Mouse (Mus musculus) MN1 (cell line): ENCODE measurements at regions not wholly inside any gene's neighbourhood (a gene's known extent, or its start where the extent isn't known, plus 50 kb on each side); places are given as distances from the start of the nearest gene placed in this dataset.
"Not testable (repeated sequence)": the region's sequence is repeated elsewhere in the genome, so short reads cannot be mapped to it uniquely, and the experiment has no call there.

ENCODE experiments used
- DNase-seq: peaks from one replicate; pipeline ENCODE4 v3.0.0-alpha.2; 2016; ENCODE audit warnings: low spot score

- DNase-seq: no peak
Observed at GRCm38 (mm10) chr4:35343751-35344150, 117.8 kb upstream of the C9orf72 start.

DNA sequence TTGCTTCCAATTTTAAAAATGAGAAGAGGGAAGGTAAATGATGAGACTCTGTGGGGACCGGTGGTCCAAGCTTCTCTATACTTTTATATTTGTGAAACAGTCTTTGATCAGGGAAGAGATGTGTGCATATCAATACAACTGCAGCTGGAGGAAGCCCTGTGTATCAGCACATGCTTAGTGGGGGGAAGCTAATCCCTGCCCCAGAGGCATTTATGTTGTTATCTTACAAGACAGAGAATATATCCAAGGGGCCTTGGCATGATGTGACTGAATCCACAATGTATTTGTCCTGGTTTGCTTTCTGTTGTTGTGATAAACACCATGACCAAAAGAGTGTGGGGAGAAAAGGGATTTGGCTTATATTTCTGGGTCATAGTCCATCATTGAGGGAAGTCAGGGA lies 105.2 kb upstream of the C9orf72 start:
- DNase-seq: no peak

DNA sequence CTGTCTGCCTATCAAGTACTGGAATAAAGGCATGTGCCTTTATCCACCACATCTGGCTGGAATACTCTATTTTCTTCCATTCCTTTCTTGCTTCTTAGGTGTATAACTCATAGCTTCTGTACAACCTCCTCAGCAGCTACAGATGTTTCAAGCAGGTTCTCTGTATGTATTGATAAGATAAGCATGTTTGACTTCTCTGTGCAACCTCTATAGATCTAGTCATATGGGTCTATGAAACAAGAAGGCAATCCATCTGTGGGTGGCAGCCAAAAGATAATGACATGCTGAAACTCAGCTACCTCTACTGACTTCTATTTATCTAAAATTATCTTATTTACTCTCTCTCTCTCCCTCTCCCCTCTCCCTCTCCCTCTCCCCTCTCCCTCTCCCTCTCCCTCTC lies 99.3 kb upstream of the C9orf72 start:
- no peak for DNase-seq

- no peak for DNase-seq
Observed at GRCm38 (mm10) chr4:35322432-35323173, 96.6 kb upstream of the C9orf72 start.

- DNase-seq: no peak
Observed at GRCm38 (mm10) chr4:35310396-35310977, 84.5 kb upstream of the C9orf72 start.

DNA sequence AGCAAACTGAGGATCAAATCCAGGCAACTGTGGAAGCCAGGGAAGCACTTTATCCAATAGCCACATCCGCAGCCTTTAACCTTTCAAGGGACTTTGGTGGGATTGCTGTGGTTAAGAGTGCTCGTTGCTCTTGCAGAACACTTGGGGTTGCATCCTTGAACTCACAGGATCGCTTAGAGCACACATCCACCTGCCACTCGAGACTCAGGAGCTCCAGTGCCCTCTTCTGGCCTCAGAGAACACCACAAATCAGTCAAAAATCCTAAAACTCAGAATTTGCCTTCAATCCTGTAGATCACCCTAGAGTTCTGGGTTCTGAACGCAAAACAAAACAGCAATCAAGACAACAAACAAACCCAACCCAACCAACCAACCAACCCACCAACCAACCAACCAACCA lies 82.2 kb upstream of the C9orf72 start:
- DNase-seq: no peak

- no peak for DNase-seq
Observed at GRCm38 (mm10) chr4:35305210-35305609, 79.2 kb upstream of the C9orf72 start.

- DNase-seq: no peak
Observed at GRCm38 (mm10) chr4:35300848-35301247, 74.9 kb upstream of the C9orf72 start.

DNA sequence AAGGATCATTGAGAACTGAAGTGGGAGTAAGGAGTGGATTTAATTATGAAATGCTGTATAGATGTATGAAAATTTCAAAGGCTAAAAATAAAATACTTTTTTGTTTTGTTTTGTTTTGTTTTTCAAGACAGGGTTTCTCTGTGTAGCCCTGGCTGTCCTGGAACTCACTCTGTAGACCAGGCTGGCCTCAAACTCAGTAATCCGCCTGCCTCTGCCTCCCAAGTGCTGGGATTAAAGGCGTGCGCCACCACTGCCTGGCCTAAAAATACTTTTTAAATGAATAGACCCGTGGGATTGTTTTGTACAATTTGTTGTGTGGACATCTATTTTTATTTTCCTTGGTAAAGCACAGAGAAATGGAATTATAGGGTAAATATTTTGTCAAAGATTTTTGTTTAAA lies 74.4 kb upstream of the C9orf72 start:
- DNase-seq: not testable (repeated sequence)

- no peak for DNase-seq
Observed at GRCm38 (mm10) chr4:35284611-35285010, 58.6 kb upstream of the C9orf72 start.
